26 mouse cellular contexts compared by ENCODE assay signal in the genomic region with DNA sequence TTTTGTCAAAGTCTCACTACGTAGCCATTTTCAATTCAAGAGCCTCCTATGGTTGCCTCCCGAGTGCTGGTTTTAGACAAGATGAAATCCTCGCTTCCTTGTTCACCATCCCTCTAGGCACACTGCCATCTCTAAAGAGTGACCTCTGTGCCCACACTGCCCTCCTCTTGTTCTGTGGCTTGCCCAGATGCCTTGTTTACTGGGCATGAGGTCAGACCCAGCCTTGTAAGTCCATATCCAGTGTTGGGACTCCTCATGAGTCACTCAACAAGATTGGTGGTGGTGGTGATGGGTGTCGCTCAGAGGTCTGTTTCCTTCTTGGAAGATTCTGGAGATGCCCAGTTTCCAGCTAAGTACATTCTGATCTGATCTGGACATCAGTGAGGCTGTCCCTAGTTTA.
DNase-seq lines count a peak whose midpoint lies in the region; ATAC-seq and TF ChIP-seq lines count a peak whose summit lies in the region.
"Had no signal": no experiment of that assay in that cellular context is flagged by ENCODE, and none has a peak within 500 bp of the region (broad histone marks: within the 10 kb centered on the region; RNA-seq: fewer than 3 reads in every experiment).

No protein-coding gene starts in this region.

- no peak overlapping the region for H3K27ac ChIP-seq in liver, adult 2 months (replicated peaks; ENCODE audit: insufficient read depth, low read depth, low read length)
- no peak overlapping the region for H3K27ac ChIP-seq in liver, postnatal 0 days (ENCODE audit: low read depth)
- no peak overlapping the region for H3K27ac ChIP-seq in heart, embryonic 12.5 days (ENCODE audit: poor library complexity, severe bottlenecking)
- H3K27ac ChIP-seq: embryonic facial prominence, embryonic 13.5 days; embryonic facial prominence, embryonic 15.5 days had no signal

- no peak for TF ChIP-seq EP300 in liver, postnatal 0 days (IDR thresholded peaks at IDR 0.05; ENCODE audit: low read depth)

- no peaks in the 10 kb centered on the region for H3K27me3 ChIP-seq in liver, adult 2 months (ENCODE audit: control insufficient read depth, insufficient read depth, low read length)
- no peaks in the 10 kb centered on the region for H3K27me3 ChIP-seq in liver, postnatal 0 days (ENCODE audit: insufficient read depth, low read length)
- no peaks in the 10 kb centered on the region for H3K27me3 ChIP-seq in myocyte (ENCODE audit: control insufficient read depth, insufficient read depth, insufficient read length)
- H3K27me3 ChIP-seq in heart, embryonic 12.5 days (replicated peaks) = no peaks in the 10 kb centered on the region
- H3K27me3 ChIP-seq: CH12.LX; embryonic facial prominence, embryonic 13.5 days; embryonic facial prominence, embryonic 15.5 days had no signal

- H3K4me1 ChIP-seq in liver, adult 2 months (ENCODE audit: control insufficient read depth, insufficient read depth, low read length) = no peaks in the 10 kb centered on the region
- no peaks in the 10 kb centered on the region for H3K4me1 ChIP-seq in liver, postnatal 0 days (ENCODE audit: insufficient read depth)
- peaks cover 27% of the 10 kb centered on the region for H3K4me1 ChIP-seq in heart, embryonic 12.5 days (replicated peaks)

- H3ac ChIP-seq in myocyte (ENCODE audit: control insufficient read depth, insufficient read length) = no peak overlapping the region

- H3K9me3 ChIP-seq in liver, postnatal 0 days (ENCODE audit: low read length) = no peaks in the 10 kb centered on the region
- no peaks in the 10 kb centered on the region for H3K9me3 ChIP-seq in heart, embryonic 12.5 days (replicated peaks)
- H3K9me3 ChIP-seq: embryonic facial prominence, embryonic 13.5 days; embryonic facial prominence, embryonic 15.5 days; G1E had no signal

- no peak for TF ChIP-seq POLR2A in liver, adult 2 months (IDR thresholded peaks at IDR 0.05; ENCODE audit: extremely low read depth, insufficient read depth, low read length)
- TF ChIP-seq POLR2A in myocyte (IDR thresholded peaks at IDR 0.05; ENCODE audit: insufficient read length, low read depth) = no peak

- no peaks in the 10 kb centered on the region for H3K36me3 ChIP-seq in liver, adult 2 months (ENCODE audit: control insufficient read depth, insufficient read depth, low read length)
- 0 out of 2 replicates have a peak, but pooled peaks cover 2% of the 10 kb centered on the region for H3K36me3 ChIP-seq in liver, postnatal 0 days (replicated peaks; ENCODE audit: insufficient read depth, low read length)
- peaks cover 16% of the 10 kb centered on the region for H3K36me3 ChIP-seq in myocyte (ENCODE audit: control insufficient read depth, insufficient read depth)
- H3K36me3 ChIP-seq in heart, embryonic 12.5 days = no peaks in the 10 kb centered on the region
- H3K36me3 ChIP-seq: embryonic facial prominence, embryonic 15.5 days had no signal

- H3K4me2 ChIP-seq in liver, postnatal 0 days (ENCODE audit: low read depth, low read length) = no peak overlapping the region
- H3K4me2 ChIP-seq in myocyte (ENCODE audit: low read depth) = peak overlapping the region; percentile 53
- no peak overlapping the region for H3K4me2 ChIP-seq in heart, embryonic 12.5 days
- H3K4me2 ChIP-seq: embryonic facial prominence, embryonic 13.5 days; embryonic facial prominence, embryonic 15.5 days had no signal

- H3K9ac ChIP-seq in liver, adult 2 months (ENCODE audit: low read depth, low read length) = no peak overlapping the region
- no peak overlapping the region for H3K9ac ChIP-seq in liver, postnatal 0 days (replicated peaks)
- H3K9ac ChIP-seq in heart, embryonic 12.5 days = no peak overlapping the region
- H3K9ac ChIP-seq: embryonic facial prominence, embryonic 13.5 days; embryonic facial prominence, embryonic 15.5 days had no signal

- 92% methylated on average over 4 of the region's 4 CpGs for WGBS in liver, adult 2 months
- WGBS in liver, postnatal 0 days (ENCODE audit: insufficient replicate concordance) = 89% methylated on average over 4 of the region's 4 CpGs
- 88% methylated on average over 4 of the region's 4 CpGs for WGBS in heart, embryonic 12.5 days

- ATAC-seq in liver, postnatal 0 days = no peak
- no peak for ATAC-seq in heart, embryonic 12.5 days (ENCODE audit: insufficient number of reproducible peaks, low FRiP score)
- no peak for ATAC-seq in megakaryocyte, adult 5-6 weeks (ENCODE audit: poor library complexity, severe bottlenecking)
- ATAC-seq: CD4-positive, CD25-positive, alpha-beta regulatory T cell, adult 4 months; forebrain, embryonic 14.5 days; forebrain, embryonic 16.5 days had no signal

- intact Hi-C loops in left cerebral cortex, postnatal 36 days (cut with DNase I) = no loop called here

- H3K79me2 ChIP-seq in liver, adult 2 months (ENCODE audit: control insufficient read depth, insufficient read depth, low read length) = no peaks in the 10 kb centered on the region
- no peaks in the 10 kb centered on the region for H3K79me2 ChIP-seq in myocyte (ENCODE audit: control insufficient read depth, insufficient read depth)

- peak; percentile 8 for DNase-seq in liver, adult 2 months (ENCODE audit: extremely low read depth, low read depth, low spot score)
- no peak for DNase-seq in liver, postnatal 0 days
- DNase-seq in 3T3-L1 (ENCODE audit: low read depth, low spot score) = peak; percentile 20
- peak; percentile 4 for DNase-seq in NIH3T3 (ENCODE audit: low read depth)
- no peak for DNase-seq in left cerebral cortex, postnatal 36 days (ENCODE audit: low spot score in 2 of 2)
- DNase-seq: adrenal gland, adult 2 months; adrenal gland, postnatal 10 days; adrenal gland, postnatal 25 days; cerebellum, adult 11 months; cerebellum, adult 18-20 months; cerebellum, adult 8-10 months; cerebellum, adult 9-11 months; cerebellum, postnatal 14 days; cerebellum, postnatal 36 days; embryo, embryonic 11 days had no signal

- H3K4me3 ChIP-seq in liver, adult 2 months (ENCODE audit: insufficient read depth, low read depth, low read length) = no peak overlapping the region
- H3K4me3 ChIP-seq in liver, postnatal 0 days (ENCODE audit: low read depth, low read length) = no peak overlapping the region
- no peak overlapping the region for H3K4me3 ChIP-seq in myocyte
- H3K4me3 ChIP-seq in heart, embryonic 12.5 days = no peak overlapping the region
- H3K4me3 ChIP-seq: embryonic facial prominence, embryonic 13.5 days; embryonic facial prominence, embryonic 15.5 days; erythroblast, embryonic 14.5 days had no signal

- TF ChIP-seq CTCF in liver, adult 2 months (IDR thresholded peaks at IDR 0.05; ENCODE audit: low read depth, low read length) = no peak
- no peak for TF ChIP-seq CTCF in liver, postnatal 0 days (IDR thresholded peaks at IDR 0.05; ENCODE audit: low read depth)

TF ChIP-seq in myocyte, 11 proteins besides CTCF, POLR2A, EP300 and RAD21:
- peak; percentile 64 for TF ChIP-seq TCF12 (IDR thresholded peaks at IDR 0.05; ENCODE audit: insufficient read depth, poor library complexity, severe bottlenecking)
- TF ChIP-seq E2F4 (IDR thresholded peaks at IDR 0.05; ENCODE audit: insufficient read depth) = no peak
- no peak for TF ChIP-seq MAX (IDR thresholded peaks at IDR 0.05; ENCODE audit: low read depth)
- peak in 1 of 3 experiments; percentile 77 for TF ChIP-seq MYOG (IDR thresholded peaks at IDR 0.05; ENCODE audit: control insufficient read depth in 1 of 3, insufficient read depth in 1 of 3, insufficient read length in 2 of 3, low read depth in 2 of 3)
- TF ChIP-seq CEBPB (IDR thresholded peaks at IDR 0.05; ENCODE audit: insufficient read depth, poor library complexity, severe bottlenecking) = no peak
- no peak for TF ChIP-seq POLR2AphosphoS2 (IDR thresholded peaks at IDR 0.05; ENCODE audit: insufficient read length, low read depth)
- peak in 1 of 3 experiments; percentile 80 for TF ChIP-seq MYOD1 (IDR thresholded peaks at IDR 0.05; ENCODE audit: control insufficient read depth in 1 of 3, insufficient read length in 2 of 3, low read depth in 2 of 3)
- TF ChIP-seq USF1 (IDR thresholded peaks at IDR 0.05; ENCODE audit: low read depth) = no peak
- no peak for TF ChIP-seq SRF (IDR thresholded peaks at IDR 0.05; ENCODE audit: control insufficient read depth, insufficient read length, low read depth)
- TF ChIP-seq TCF3 (IDR thresholded peaks at IDR 0.05; ENCODE audit: insufficient read length, low read depth) = peak; percentile 53
- TF ChIP-seq REST (IDR thresholded peaks at IDR 0.05; ENCODE audit: insufficient read depth, insufficient read length) = no peak

Comparison
In these comparisons a context has a peak if more than half of its experiments do, and no peak if none do; other contexts are left out.
1. DNase-seq: peak in liver, adult 2 months (single experiment), 3T3-L1 (single experiment) and NIH3T3 (single experiment); none in liver, postnatal 0 days (single experiment) and left cerebral cortex, postnatal 36 days (0 of 2).